Mouse (Mus musculus): ENCODE results near the gene Ing1. TPM values are rescaled to one million over a fixed set of nuclear protein-coding genes. Genes with fewer than 3 reads are reported as not detected.
A peak's percentile ranks its signal among the peaks of the same experiment; 100 is the strongest.

Gene Ing1
- total RNA-seq, 2 experiments from 2014 or later = 30.3 to 36.6 TPM

DNA sequence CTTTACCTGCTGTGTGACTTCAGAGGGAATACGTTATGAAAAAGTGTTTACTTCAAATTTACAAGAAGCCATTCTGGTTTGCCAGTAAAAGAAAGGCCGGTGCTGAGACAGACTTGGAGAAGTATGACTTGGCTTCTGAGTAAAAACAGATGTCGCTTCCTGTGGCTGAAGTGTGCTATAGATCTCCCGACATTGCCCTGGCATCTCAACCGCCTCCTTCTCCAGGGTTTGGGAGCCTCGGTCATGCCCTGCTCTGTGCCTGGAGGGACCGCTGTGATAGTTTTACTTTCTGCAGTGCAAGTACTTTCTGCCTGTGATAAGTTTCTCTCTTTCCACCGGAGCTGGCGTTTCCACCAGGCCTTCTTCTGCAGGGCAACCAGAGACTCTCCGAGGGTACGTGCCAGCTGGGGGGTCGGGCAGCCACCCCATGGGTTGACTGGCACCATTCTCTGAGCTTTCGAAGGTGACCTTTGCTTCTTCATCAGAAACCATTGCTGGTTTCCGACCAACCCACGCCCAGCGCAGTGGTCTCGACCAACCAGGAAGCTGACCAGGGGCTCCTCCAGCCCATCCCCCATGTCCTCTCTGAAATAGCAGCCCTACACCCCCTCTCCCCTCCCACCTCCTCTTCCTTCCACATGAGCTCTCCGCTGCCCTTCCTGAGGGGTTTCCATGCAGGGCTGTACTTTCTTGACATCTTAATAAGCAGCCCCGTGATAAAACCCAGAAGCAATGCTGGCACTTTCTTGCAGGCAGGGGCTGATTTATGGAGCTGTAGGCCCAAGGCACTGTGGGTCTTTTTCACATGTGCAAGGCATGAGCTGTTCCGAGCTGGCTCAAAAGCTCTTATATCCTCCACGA is 30.4 kb downstream of the Ing1 start:
- no peak for DNase-seq (ENCODE audit: low spot score in 2 of 2)

DNA sequence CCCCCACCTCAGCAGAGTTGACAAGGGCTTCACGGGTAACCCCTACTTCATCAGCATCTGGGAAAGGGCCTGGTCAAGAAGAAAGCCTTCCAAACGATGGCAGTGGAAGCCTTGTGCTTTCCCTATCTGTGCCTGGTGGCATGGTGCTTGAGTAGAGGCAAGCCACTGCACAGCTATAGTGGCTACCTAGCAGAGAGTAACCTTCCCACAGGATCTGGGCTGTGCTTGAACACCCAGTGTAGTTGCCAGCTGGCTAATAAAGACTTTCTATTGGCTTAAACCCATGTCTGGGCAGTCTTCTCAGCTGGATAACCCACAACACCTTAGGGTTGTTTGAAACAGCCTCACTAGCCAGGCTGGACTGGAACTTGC is 31.0 kb downstream of the Ing1 start:
- no peak for DNase-seq (ENCODE audit: low spot score in 2 of 2)

DNA sequence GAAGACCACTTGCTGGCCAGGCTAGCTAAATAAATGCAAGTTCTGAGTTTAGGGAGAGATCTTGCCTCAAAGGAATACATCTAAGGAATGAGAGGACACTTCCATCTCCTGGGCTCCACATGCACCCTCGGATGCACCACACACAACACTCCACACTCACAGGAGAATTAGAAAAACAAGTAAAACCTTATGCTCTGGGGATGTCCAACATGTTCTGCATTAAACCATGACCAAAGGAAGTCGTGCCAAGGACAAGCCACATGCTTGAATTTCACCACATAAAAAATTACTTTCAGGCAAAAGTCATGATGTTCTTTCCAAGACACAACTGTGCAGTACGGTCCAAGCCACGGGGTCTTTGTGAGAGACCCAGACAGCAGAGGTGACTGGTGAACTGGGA is 36.5 kb downstream of the Ing1 start:
- no peak for DNase-seq (ENCODE audit: low spot score in 2 of 2)

DNA sequence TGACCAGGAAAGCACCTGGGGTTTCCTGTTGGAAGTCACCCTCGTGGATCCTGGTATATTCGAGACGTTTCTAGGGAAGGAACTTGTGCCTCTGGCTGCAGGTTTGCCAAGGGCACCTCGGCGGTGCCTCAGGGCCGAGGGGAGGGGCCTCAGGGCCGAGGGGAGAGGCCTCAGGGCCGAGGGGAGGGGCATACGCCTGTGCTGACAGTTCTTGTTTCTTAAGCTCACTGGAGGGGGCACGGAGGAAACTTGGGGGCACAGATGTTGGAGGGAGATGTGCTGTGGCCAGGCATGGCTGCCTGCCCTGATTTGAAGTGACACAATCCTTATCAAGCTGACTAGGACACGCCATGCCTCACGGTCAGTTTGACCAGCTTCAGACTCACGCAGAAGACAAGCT is 36.9 kb downstream of the Ing1 start:
- DNase-seq (ENCODE audit: low spot score in 2 of 2) = peak in 1 of 2 experiments; percentile 30

DNA sequence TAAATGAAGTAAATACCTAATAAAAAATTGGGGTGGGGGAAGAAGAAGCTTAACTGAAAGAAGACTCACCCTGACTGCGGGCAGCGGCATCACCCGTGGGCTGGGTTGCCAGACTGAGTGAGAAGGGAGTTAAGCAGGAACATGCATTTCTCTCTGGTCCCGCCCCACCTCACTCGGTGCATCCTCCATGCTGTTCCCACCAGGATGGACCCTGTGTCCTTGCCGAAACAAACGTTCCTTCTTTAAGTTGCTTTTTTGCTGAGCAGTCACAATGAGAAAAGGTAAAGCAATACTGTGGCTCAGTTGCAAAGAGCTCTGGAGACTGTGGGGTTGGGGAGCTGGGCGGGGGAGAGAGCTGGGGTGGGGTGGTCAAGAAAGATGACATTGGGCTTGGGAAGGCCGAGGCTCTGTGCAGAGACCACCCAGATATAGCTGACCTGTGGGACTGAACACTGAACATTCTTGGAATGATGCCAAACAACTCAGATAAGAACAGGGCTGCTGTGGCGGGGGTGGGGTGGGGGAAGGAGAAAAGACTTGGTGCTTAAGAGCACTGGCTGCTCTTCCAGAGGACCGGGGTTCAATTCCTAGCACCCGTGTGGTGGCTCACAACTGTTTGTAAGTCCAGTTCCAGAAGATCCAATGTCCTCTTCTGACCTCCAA is 38.0 kb downstream of the Ing1 start:
- DNase-seq (ENCODE audit: low spot score in 2 of 2) = no peak

DNA sequence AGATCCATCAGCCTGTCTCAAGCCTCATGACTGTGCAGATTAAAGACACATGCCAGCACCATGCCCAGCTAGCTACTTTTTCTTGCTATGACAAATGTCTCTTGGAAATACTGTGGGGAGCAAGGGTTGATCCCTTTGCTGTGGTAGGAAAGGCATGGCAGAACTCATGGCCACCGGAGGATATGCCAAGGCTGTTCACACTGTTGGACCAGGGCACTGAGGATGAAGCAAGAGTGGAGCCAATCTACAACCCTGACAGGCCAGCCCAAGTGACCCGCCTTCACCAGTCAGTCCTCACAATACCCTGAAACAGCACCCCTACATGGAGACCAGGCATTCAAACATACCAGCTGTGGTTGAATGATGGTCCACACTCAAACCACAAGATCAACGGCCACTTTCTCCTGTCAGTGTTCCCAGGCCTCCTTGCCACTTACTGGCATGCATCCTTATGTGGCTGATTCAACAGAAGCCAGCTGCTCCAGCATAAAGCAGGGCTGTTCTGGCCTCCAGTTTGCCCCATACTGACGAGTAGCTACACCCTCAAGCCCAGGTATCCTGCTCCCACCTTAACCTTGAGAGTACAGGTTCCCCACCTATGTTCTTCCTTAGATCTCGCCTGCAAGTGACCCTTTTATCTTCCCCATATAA is 45.1 kb downstream of the Ing1 start:
- DNase-seq (ENCODE audit: low spot score in 2 of 2) = no peak

DNA sequence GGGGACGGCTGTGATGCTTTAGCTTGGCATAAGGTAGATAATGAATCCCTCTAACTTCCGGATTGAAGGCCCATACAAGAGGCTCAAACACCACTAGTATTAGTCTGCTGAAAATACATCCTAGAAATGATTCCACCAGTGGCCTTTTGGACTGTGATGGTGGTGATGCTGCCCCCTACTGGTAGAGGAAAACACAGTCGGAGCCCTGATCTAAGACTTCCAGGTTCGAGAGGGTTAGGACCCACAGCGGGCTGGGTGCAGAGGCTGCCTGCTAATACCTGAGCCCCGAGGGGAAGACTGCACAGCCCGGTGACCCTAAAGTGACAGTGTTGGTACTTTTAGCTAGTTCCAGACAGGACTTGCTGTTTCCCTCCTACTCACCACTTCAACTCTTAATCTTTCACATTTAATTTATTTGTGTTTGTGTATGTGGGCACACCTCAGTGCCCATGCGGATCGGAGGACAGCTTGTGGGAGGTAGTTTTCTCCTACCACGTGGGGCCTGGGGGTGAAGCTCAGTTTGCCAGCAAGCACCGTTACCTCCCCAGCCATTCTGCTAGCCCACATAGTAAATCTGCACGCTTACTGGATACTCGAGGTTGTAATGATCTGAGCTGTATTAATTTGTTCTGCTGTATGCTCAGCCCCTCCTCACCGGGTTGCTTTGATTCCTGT is 46.8 kb downstream of the Ing1 start:
- peak; percentile 63 to 69 for DNase-seq (ENCODE audit: low spot score in 2 of 2)

DNA sequence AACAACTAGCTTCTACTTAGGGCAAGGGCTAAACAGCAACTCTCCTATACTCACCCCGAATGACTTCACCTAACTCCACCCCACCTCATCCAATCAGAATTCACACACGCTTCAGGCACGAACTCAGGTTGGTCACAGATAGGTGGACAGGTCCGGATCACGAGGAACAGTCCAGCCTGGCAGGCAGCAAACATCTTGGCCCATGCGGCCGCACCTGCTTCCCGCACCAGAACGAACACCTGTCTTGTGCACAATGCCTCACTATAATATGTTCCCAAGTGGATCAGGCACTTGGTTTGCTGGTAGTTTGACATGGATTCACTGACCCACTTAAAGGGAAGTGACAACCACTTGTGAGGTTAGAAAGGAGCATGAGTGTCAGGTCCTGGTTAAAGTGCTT is 53.5 kb downstream of the Ing1 start:
- no peak for DNase-seq (ENCODE audit: low spot score in 2 of 2)

Other genes with a start within 250 kb of the Ing1 start
- gene Col4a2, start 242.8 kb upstream of the Ing1 start, total RNA-seq (2021) = 100 to 1,000 TPM; 131 to 150 TPM
- gene Col4a1, start 242.7 kb upstream of the Ing1 start, total RNA-seq (2021) = 100 to 1,000 TPM; 250 to 364 TPM
- gene Rab20, start 76.9 kb upstream of the Ing1 start, total RNA-seq (2021) = 1 to 10 TPM; 6.9 to 7.5 TPM
- 10 to 100 TPM; 67.0 to 72.6 TPM for gene Naxd, start 58.1 kb upstream of the Ing1 start, total RNA-seq (2021)
- 10 to 100 TPM; 49.3 to 54.2 TPM for gene Cars2, start 4.8 kb upstream of the Ing1 start, total RNA-seq (2021)
- 10 to 100 TPM; 39.5 to 46.3 TPM for gene Ankrd10, start 80.2 kb downstream of the Ing1 start, total RNA-seq (2021)
- gene 1700016D06Rik, start 145.5 kb downstream of the Ing1 start, total RNA-seq (2021) = not detected
- 10 to 100 TPM; 36.6 to 38.3 TPM for gene Arhgef7, start 172.2 kb downstream of the Ing1 start, total RNA-seq (2021)

Measured in adrenal gland, adult 18-20 months (tissue).